Mouse (Mus musculus) heart, postnatal 10 days (tissue): ENCODE measurements around the gene Ticrr. TPM values are rescaled to one million over a fixed set of nuclear protein-coding genes. Genes with fewer than 3 reads are reported as not detected.

ENCODE experiments used
- DNase-seq, 2 experiments: peaks; one replicate each; pipeline ENCODE4 v3.0.0; 2021
- intact Hi-C: fragments of 180-260 bp; cut with DNase I; formaldehyde crosslinking; loops from one replicate; pipeline ENCODE4 v1.15.1; 2025
- total RNA-seq, 2 experiments: library from RNA; stranded (reverse); gene quantifications; 2 replicates each; pipeline ENCODE4 v1.2.3; 2021

Ticrr gene
- 1 to 10 TPM; 2.0 TPM for total RNA-seq

DNA sequence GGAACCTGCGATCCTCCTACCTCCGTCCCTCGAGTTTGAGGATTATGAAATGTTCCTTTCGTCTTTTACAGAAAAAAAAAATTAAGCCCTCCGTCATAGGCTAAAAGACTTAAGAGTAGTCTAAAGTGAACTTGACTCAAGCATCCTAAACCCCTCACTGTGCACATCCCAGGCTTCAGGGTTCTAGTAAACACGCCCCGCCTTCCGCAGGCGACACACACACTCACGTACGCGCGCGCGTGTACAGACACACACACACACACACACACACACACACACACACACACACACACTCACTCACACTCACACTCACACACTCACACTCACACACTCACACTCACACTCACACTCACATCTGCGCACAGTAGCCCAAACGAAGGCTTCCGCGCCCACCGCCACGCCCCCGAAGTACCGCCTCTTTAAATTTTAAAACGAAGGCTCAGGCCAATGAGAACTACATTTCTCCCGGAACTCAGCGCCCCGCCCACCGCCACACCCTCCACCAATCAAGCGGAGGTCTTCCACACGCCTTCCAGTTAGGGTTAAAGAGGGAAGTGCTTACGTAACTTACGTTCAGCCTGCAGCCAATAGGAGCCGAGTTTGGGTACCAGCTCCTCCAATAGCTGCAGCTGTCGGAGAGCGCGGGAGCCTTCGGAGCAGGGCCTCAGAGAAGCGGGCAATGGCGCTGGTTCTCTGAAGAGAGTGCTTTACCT is at the start of gene Ticrr:
TSS of gene Ticrr (plus strand) at position 619 of the 713 bp plus-strand sequence.
- intact Hi-C loops: loop anchor here (5.0 kb wide), 1 partner anchor 68 kb away; no protein-coding TSS in a partner anchor
- DNase-seq: peak; percentile 98 to 99

DNA sequence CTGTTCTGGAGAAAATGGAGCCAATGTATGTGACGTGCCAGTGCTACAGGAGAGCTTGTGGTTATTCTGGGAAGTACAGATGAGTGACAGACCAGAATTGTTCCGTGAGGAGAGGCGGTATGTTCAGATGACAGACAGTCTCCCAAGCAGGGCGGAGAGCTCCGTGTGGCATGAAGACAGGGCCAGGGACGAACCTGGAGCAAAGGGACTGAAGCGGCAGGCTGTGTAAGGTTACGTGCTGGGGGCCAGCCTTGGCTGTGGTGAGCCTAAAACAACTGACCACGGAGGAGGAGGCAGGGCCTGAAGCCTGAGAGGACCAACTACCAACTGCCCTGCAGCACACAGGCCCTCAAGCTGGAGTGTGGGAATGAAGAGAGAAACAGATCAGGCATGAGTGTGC is 48.1 kb upstream of the Ticrr start:
- intact Hi-C loops: loop anchor here (2.0 to 5.0 kb wide), 2 partner anchors 37 to 170 kb away; no protein-coding TSS in a partner anchor
- DNase-seq: peak in 1 of 2 experiments; percentile 12

DNA sequence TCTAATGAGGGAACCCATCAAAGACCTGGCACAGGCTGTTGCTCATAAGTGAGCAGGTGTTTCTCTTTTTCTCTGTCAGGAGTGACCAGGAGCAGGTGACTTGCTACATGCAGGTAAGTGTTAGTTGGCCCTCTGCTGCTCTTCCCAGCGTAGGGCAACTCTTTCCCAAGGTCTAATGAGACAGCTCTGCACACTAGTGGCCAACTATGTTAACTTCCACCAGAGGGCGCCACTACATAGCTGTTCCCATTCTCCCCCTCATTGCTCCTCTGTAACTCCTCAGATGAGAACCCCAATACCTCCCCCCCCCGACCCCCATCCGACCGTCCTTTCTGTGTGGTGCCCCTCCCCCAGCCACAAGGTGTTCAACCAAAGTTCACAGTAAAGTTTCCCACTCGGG is 47.2 kb upstream of the Ticrr start:
- DNase-seq: peak; percentile 50 to 75
- intact Hi-C loops: loop anchor here (1.0 to 5.0 kb wide), 3 partner anchors 36 to 170 kb away; no protein-coding TSS in a partner anchor

DNA sequence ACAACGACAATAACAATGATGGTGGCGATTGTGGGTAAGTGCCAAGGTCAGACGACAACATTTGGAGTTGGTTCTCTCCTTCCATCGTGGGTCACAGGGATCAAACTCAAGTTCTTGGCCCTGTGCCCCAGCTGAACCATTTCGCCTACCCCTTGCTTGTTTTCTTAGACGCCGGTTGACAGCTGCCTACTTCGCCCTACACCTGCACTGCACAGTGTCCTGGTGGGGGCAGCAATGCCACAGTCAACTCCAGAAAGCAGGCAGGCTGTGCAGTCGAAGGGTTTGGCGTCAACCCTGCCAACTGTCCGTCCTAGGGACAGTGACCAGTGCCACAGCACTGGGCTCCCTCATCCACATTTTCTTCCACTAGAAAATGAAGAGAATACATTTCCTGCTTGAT is 46.7 kb upstream of the Ticrr start:
- intact Hi-C loops: loop anchor here (1.0 to 5.0 kb wide), 3 partner anchors 35 to 169 kb away; no protein-coding TSS in a partner anchor
- DNase-seq: peak; percentile 28 to 42

DNA sequence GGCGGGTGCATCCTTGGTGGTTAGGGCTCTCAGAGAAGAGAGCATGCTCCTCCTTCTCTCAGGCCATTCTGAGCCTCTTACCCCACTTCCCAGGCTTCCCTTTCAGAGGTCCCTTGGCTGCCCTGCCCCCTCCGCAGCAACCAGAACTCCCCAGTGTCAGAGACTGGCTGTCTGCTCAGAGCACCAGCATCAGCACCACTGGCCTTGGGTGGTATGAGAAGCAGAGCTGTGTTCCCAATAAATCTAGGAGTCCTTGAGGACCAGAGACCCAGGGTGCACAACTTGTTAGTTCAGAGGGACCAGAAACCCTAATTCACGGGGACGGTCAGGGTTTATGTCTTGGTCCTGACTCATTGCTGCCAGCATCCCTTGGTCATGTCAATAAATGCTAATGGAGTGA is 45.0 kb upstream of the Ticrr start:
- DNase-seq: no peak
- intact Hi-C loops: no loop called here

- no peak for DNase-seq
- intact Hi-C loops: no loop called here
Measured at GRCm38 (mm10) chr7:79615941-79616340, 44.1 kb upstream of the Ticrr start.

DNA sequence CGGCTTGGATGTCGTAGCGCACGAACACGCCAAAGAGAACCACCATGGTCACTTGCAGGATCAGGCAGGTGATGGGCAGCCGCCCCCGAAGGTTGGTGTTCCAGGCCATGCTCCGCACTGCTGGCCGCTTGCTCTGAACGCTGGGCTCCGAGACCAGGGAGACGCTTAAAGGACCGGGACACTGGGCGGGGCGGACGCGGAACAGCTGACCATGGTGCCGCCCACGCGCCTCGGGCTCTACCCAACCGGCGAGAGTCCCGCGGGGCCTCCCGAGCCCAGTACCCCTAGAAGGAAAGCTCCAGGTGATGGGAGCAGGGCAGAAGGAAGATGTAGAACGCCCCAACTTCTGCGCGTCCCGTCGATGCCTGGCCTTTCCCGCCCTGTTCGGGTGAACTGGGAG is 42.6 kb upstream of the Ticrr start, which contains the start of gene Rhcg:
TSS of gene Rhcg (minus strand) at position 240 of the 400 bp plus-strand sequence.
- intact Hi-C loops: no loop called here
- no peak for DNase-seq

- intact Hi-C loops: no loop called here
- DNase-seq: no peak
Measured at GRCm38 (mm10) chr7:79619493-79619892, 40.5 kb upstream of the Ticrr start.

- intact Hi-C loops: no loop called here
- DNase-seq: peak in 1 of 2 experiments; percentile 5
Measured at GRCm38 (mm10) chr7:79623086-79623485, 36.9 kb upstream of the Ticrr start.

DNA sequence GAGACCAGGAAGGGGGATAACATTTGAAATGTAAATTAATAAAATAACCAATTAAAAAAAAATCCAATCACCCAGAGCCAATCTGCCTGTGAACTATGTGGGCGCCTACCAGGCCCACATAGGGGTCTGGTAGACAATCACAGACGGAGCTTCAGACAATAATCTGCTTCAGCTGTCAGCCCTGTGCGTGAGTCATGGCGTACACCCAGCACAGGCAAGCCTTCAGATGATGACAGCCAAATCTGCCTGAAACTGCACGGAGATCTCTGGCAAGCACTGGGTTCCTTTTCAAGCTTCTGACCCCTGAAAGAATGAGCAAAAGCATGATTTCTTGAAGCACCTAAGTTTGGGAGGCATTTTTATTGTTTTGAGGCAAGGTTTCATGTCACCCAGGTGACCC is 33.8 kb upstream of the Ticrr start:
- DNase-seq: no peak

DNA sequence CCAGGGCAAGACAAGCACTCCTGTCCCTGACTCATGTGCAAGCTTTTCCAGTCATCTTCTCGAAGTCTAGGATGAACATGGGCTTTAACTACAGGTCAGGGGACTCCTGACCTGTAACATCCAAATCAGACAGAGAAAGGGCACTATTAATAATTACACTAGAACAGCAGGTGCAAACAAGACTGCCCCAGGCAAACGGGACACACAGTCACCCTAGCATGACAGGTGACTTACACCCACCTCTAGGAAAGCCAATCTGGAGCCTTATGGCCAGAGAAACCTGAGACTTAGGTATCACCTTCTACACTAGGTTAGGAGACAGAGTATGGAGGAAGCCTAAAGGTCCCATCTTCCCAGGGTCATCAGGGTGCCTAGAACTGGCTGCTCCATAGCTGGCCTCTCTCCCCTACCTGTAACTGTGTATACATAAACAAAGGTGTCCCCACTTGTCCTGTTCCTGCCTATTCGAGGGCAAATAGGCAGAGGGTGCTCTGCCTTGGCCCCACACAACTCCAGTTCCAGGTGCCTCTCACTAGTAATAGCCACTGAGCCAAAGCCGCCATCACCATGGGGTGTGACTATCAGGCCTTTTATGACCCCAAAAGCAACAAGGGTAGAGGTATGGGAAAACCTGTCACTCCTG is 31.6 kb upstream of the Ticrr start:
- DNase-seq: no peak
- intact Hi-C loops: no loop called here

More for the DNA sequence above, 33.8 kb upstream of the Ticrr start:
- intact Hi-C loops: no loop called here

GRCm38 (mm10) chr7:79631773-79632348 is 28.1 kb upstream of the Ticrr start:
- no peak for DNase-seq
- intact Hi-C loops: no loop called here

- intact Hi-C loops: loop anchor here (5.0 kb wide), 1 partner anchor 150 kb away; no protein-coding TSS in a partner anchor
- peak; percentile 12 to 48 for DNase-seq
Measured at GRCm38 (mm10) chr7:79647233-79647632, 12.8 kb upstream of the Ticrr start.

GRCm38 (mm10) chr7:79649005-79649404 is 11.0 kb upstream of the Ticrr start:
- intact Hi-C loops: loop anchor here (2.0 to 5.0 kb wide), 2 partner anchors 36 to 152 kb away; no protein-coding TSS in a partner anchor
- peak; percentile 40 to 69 for DNase-seq

DNA sequence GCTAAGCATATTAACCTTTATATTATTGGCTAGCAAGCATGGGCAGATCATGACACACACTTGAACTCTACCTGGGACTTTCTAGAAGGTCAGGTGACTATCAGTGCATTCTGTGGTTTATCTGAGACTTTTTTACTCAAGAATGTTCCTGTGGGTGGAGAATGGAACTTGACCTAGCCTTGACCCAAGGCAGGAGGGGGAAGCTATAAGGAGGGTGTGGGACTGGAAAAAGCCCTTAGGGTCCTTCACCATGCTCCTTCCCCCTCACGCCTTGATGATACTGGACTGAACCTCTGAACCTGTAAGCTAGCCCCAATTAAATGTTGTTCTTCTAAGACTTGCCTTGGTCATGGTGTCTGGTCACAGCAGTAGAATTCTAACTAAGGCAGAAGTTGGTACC is 5.8 kb upstream of the Ticrr start:
- DNase-seq: no peak
- intact Hi-C loops: no loop called here

DNA sequence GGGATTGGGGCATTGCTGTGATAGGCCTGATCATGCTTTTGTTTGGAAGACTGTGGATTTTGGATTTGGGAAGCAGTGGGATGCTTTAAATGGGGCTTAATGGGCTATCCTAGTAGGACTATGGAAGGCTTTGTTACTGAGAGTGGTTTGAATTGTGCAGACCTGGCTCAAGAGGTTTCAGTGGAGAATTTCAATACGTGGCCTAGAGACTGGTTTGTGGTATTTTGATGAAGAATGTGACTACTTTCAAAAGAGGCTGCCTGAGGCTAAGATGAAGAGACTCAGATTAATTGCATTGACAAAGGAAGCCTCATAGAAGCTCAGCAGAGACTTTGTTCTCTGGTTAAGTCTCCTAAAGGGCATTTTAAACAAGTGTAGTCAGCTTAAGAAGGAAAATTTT is 5.4 kb upstream of the Ticrr start:
- DNase-seq: no peak
- intact Hi-C loops: no loop called here

GRCm38 (mm10) chr7:79660291-79661150 is 525 bp downstream of the Ticrr start:
- intact Hi-C loops: loop anchor here (5.0 kb wide), 1 partner anchor 67 kb away; no protein-coding TSS in a partner anchor
- no peak for DNase-seq

DNA sequence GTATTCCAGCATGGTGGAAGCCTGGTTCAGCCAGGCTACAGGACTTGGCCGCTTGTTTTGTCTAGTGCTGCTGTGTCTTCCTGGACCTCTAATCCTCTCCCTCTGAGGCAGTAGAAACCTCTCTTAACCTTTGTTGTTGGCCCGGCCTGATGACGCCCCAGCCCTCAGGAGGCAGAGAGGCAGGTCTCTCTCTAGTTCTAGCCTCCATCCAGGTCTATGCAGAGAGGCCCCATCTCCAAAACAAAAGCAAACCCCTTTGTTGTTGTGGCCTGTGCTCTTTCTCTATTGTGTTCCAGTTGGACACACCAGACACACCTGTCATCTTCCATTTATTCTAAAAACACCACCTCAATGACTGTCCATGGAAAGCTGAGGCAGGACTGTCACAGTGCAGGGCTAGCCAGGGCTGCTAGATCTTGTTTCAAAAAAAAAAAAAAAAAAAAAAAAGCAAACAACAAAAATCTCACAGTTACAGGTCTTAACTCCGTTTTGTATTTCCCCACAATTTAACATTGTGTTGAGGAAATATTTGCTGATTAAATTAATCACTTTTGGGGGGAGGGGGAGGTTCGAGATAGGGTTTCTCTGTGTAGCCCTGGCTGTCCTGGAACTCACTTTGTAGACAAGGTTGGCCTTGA is 1.4 kb downstream of the Ticrr start:
- intact Hi-C loops: loop anchor here (5.0 kb wide), 1 partner anchor 66 kb away; no protein-coding TSS in a partner anchor
- no peak for DNase-seq

GRCm38 (mm10) chr7:79666690-79667089 is 6.7 kb downstream of the Ticrr start:
- intact Hi-C loops: no loop called here

More at GRCm38 (mm10) chr7:79666690-79667089, 6.7 kb downstream of the Ticrr start:
- no peak for DNase-seq
